Mouse (Mus musculus) ES-Bruce4 (cell line): ENCODE measurements at regions not wholly inside any gene's neighbourhood (a gene's known extent, or its start where the extent isn't known, plus 50 kb on each side); places are given as distances from the start of the nearest gene placed in this dataset.
A peak's percentile ranks its signal among the peaks of the same experiment; 100 is the strongest.

ENCODE experiments used
- H3K27ac ChIP-seq: 2 replicates; pipeline ENCODE4 v1.5.1; 2012; ENCODE audit warnings: low read length, inconsistent platforms; ENCODE audit not compliant: insufficient read depth
- H3K27me3 ChIP-seq: 2 replicates; pipeline ENCODE4 v1.6.1; 2012; ENCODE audit warnings: mild to moderate bottlenecking, low read length, inconsistent platforms; ENCODE audit not compliant: control insufficient read depth, poor library complexity, insufficient read depth, severe bottlenecking
- H3K36me3 ChIP-seq: 2 replicates; pipeline ENCODE4 v1.6.1; 2012; ENCODE audit warnings: inconsistent platforms, mild to moderate bottlenecking, low read length, moderate library complexity; ENCODE audit not compliant: control insufficient read depth, poor library complexity, insufficient read depth, severe bottlenecking
- H3K4me1 ChIP-seq: one replicate; pipeline ENCODE4 v1.8.1; 2011; ENCODE audit warnings: low read length; ENCODE audit not compliant: control insufficient read depth, insufficient read depth
- H3K4me3 ChIP-seq: 2 replicates; pipeline ENCODE4 v1.5.1; 2011; ENCODE audit warnings: low read depth, mild to moderate bottlenecking, low read length
- H3K9ac ChIP-seq: 2 replicates; pipeline ENCODE4 v1.6.1; 2012; ENCODE audit warnings: low read depth, mild to moderate bottlenecking, inconsistent platforms; ENCODE audit not compliant: poor library complexity, severe bottlenecking
- H3K9me3 ChIP-seq: replicated peaks from 2 replicates; pipeline ENCODE4 v1.6.1; 2012; ENCODE audit warnings: mild to moderate bottlenecking, low read length, inconsistent platforms; ENCODE audit not compliant: control insufficient read depth, poor library complexity, insufficient read depth, severe bottlenecking
- CTCF ChIP-seq: IDR thresholded peaks from one replicate; pipeline ENCODE4 v1.8.1; 2011; ENCODE audit warnings: low read depth, low read length
- EP300 ChIP-seq: IDR thresholded peaks from 2 replicates; pipeline ENCODE4 v1.6.1; 2011; ENCODE audit warnings: low read depth, low read length; ENCODE audit not compliant: insufficient read depth
- POLR2A ChIP-seq: IDR thresholded peaks from one replicate; pipeline ENCODE4 v1.8.1; 2011; ENCODE audit warnings: low read length; ENCODE audit not compliant: insufficient read depth

- no peak overlapping the region for H3K9ac ChIP-seq
- peaks cover 8% of the 10 kb centered on the region for H3K27me3 ChIP-seq
- TF ChIP-seq EP300 (peak; percentile 67; the same call in 1 of the 2 replicates), CTCF (no peak)
- peaks cover 3% of the 10 kb centered on the region for H3K4me1 ChIP-seq
- no peaks in the 10 kb centered on the region for H3K36me3 ChIP-seq
- H3K9me3 ChIP-seq = no peaks in the 10 kb centered on the region
- no peak overlapping the region for H3K27ac ChIP-seq
- H3K4me3 ChIP-seq = no peak overlapping the region
Measured at GRCm38 (mm10) chrX:99556876-99557354, 85.8 kb upstream of the Pja1 start.

DNA sequence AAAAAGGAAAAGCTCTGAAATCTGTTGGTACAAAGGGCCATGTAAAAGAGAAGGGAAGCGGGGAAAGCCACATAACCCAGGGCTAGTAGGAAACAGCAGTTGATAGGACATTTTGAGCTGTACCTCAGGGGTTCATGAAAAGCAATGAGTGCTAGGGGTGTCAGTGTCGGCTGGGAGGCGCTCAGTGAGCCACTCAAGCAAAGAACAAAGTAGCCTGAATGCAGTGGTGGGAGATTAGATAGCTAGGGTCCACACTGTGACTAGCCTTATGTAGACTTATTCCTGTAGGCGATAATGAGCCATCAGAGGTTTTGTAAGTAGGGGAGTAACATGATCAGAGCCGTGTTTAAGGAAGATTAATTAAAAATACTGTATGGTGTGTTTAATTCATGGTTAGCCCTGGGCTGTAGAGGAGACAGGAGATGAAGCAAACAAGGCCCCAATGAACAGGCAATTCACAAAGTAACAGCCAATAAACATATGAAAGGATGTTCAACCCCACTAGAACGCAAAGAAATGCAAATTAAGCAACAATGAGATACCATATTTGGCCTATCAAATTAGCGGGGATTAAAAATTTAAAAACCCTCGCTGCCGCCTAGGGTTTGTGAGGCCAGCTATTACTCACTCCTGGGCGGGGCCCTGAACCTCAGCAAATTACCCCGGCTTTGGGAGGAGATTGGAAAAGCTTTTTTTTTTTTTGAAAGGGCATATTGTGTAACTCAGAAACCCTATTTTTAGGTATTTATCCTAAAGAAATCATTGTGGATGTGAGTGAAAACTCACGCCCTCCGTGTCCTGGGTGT is 85.1 kb upstream of the Pja1 start:
- no peaks in the 10 kb centered on the region for H3K36me3 ChIP-seq
- peaks cover 3% of the 10 kb centered on the region for H3K4me1 ChIP-seq
- no peak overlapping the region for H3K27ac ChIP-seq
- H3K27me3 ChIP-seq = peaks cover 10% of the 10 kb centered on the region
- H3K9ac ChIP-seq = no peak overlapping the region
- no peaks in the 10 kb centered on the region for H3K9me3 ChIP-seq
- no peak overlapping the region for H3K4me3 ChIP-seq
- TF ChIP-seq EP300 (no peak), POLR2A (no peak), CTCF (no peak)

GRCm38 (mm10) chrX:99552778-99553177 is 81.7 kb upstream of the Pja1 start:
- no peak overlapping the region for H3K4me3 ChIP-seq
- no peak overlapping the region for H3K27ac ChIP-seq
- peaks cover 3% of the 10 kb centered on the region for H3K4me1 ChIP-seq
- TF ChIP-seq CTCF (no peak), EP300 (no peak), POLR2A (no peak)
- H3K9me3 ChIP-seq = no peaks in the 10 kb centered on the region
- no peaks in the 10 kb centered on the region for H3K36me3 ChIP-seq
- H3K9ac ChIP-seq = no peak overlapping the region
- peaks cover 8% of the 10 kb centered on the region for H3K27me3 ChIP-seq

DNA sequence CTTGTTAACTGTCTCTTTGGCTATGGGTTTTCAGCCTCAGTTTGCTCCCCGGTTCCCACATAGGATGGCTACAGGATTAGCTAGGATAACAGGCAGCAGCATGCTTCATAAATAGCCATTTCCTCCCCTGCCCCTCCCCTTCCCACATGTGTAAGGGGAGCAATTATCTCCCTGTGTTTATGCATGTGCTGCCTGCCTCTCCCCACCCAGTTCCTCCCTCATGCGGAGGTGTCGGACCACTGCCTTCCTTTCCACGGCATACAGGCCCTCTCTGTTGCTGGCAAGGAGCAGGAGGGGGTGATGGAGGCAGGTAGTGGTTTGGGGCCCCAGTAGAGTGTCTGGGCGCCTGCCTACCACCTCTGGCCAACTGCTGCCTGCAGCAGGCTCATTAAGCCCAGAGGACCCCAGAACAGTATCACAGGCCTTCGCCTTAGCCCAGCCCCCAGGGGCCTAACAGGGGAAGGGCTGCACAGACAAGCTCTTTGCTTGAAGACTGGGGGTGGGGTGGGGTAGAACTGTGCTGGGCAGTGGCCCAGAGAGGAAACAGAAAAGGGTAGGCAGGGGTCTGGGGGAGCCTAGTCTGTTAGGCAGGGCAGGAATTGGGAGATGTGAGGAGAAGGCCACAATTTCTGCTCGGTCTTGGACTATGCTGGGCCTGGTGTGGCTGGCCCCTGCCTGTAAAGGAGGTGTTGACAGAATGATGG is 79.1 kb upstream of the Pja1 start:
- Histone ChIP-seq H3K27ac (no peak overlapping the region), H3K9me3 (no peaks in the 10 kb centered on the region), H3K36me3 (no peaks in the 10 kb centered on the region), H3K9ac (no peak overlapping the region), H3K27me3 (peaks cover 8% of the 10 kb centered on the region), H3K4me3 (no peak overlapping the region), H3K4me1 (no peaks in the 10 kb centered on the region)
- TF ChIP-seq EP300 = no peak
- no peak for TF ChIP-seq CTCF
- no peak for TF ChIP-seq POLR2A

GRCm38 (mm10) chrX:99548284-99549019 is 77.4 kb upstream of the Pja1 start:
- Histone ChIP-seq H3K27me3 (peaks cover 8% of the 10 kb centered on the region), H3K9me3 (no peaks in the 10 kb centered on the region), H3K4me3 (no peak overlapping the region), H3K4me1 (no peaks in the 10 kb centered on the region), H3K27ac (no peak overlapping the region), H3K9ac (no peak overlapping the region), H3K36me3 (no peaks in the 10 kb centered on the region)
- no peak for TF ChIP-seq POLR2A
- TF ChIP-seq EP300 = no peak
- no peak for TF ChIP-seq CTCF

DNA sequence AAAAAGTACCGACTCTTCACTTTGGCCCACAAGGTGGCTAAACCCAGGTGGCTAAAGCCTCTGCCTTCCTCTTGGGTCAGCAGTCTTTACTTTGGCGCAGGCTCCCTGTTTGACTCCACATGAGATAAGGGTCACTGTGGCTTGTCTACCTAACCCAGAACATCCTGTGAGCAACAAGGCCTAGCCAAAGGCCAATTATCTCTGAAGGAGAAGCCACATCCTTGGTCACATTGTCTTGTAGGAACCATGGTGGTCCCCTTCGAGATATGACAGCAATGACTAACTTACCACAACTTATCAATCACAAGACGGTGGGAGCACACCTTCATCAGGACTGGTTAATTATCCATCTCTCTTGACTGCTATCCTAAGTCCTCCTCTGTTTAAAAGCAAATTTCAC is 73.3 kb upstream of the Pja1 start:
- H3K27me3 ChIP-seq = no peaks in the 10 kb centered on the region
- no peak for TF ChIP-seq CTCF
- TF ChIP-seq EP300 = no peak
- TF ChIP-seq POLR2A = no peak
- no peak overlapping the region for H3K4me3 ChIP-seq
- H3K36me3 ChIP-seq = no peaks in the 10 kb centered on the region
- no peak overlapping the region for H3K27ac ChIP-seq
- no peak overlapping the region for H3K9ac ChIP-seq
- H3K4me1 ChIP-seq = no peaks in the 10 kb centered on the region
- H3K9me3 ChIP-seq = no peaks in the 10 kb centered on the region
